Mouse (Mus musculus) cortical plate, adult 2 months (tissue): ENCODE measurements around the gene St3gal4.

Source experiments
- CTCF ChIP-seq: fragments of 200-500 bp; IDR thresholded peaks from 2 replicates; pipeline ENCODE4 v1.5.1; 2011; ENCODE audit warnings: mild to moderate bottlenecking, control low read depth, low read length; ENCODE audit not compliant: insufficient read depth; ENCODE audit errors: extremely low read depth
- POLR2A ChIP-seq: fragments of 200-500 bp; IDR thresholded peaks from 2 replicates; pipeline ENCODE4 v1.6.1; 2011; ENCODE audit warnings: mild to moderate bottlenecking, low read length, control low read depth; ENCODE audit not compliant: insufficient read depth; ENCODE audit errors: extremely low read depth

DNA sequence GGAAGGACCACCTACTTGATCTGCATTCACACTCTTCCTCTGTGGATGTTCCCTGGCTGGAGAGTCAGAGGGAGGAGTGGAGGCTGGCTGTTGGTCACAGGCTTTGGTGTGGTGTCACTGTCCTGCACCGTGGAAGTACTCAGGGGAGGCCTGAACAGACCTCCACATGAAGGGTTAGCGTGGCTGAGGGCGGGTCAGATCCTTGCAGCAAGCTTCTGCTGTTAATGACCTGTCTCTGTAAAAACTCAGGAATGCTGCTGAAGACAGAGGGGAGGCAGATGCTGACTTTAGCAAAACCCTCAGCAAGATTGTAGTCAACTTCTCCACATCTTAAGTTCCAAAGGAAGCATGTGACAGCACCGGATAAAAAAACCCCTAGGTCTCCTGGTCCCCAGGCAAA is 37.8 kb upstream of the St3gal4 start:
- TF ChIP-seq CTCF (no peak), POLR2A (no peak)
